Mouse (Mus musculus) spleen, adult 2 months (tissue): ENCODE measurements around the gene Mapkap1.

Experiments used
- CTCF ChIP-seq: fragments of 200-500 bp; IDR thresholded peaks from 2 replicates; pipeline ENCODE4 v1.5.1; 2011; ENCODE audit warnings: mild to moderate bottlenecking, inconsistent platforms; ENCODE audit not compliant: insufficient read depth, insufficient read length, insufficient replicate concordance; ENCODE audit errors: extremely low read depth
- POLR2A ChIP-seq: fragments of 200-500 bp; IDR thresholded peaks from 2 replicates; pipeline ENCODE4 v1.6.1; 2011; ENCODE audit warnings: low read depth, low read length, inconsistent platforms

- TF ChIP-seq CTCF (no peak), POLR2A (no peak)
Measured at GRCm38 (mm10) chr2:34521384-34521783, 114.8 kb downstream of the Mapkap1 start.
